Mouse (Mus musculus): ENCODE data around the gene Prr15.

The Prr15 gene

GRCm38 (mm10) chr6:54332203-54332602 lies 6.6 kb downstream of the Prr15 start:
- no peak for DNase-seq

GRCm38 (mm10) chr6:54333116-54333651 lies 7.5 kb downstream of the Prr15 start:
- DNase-seq, result peak; percentile 21 to 50

GRCm38 (mm10) chr6:54333652-54334396 lies 8.2 kb downstream of the Prr15 start:
- peak; percentile 46 to 82 for DNase-seq

GRCm38 (mm10) chr6:54337321-54337720 lies 11.7 kb downstream of the Prr15 start:
- no peak for DNase-seq

- no peak for DNase-seq
Observed at GRCm38 (mm10) chr6:54341133-54341532, 15.5 kb downstream of the Prr15 start.

- no peak for DNase-seq
Observed at GRCm38 (mm10) chr6:54342223-54342622, 16.6 kb downstream of the Prr15 start.

- peak in 1 of 2 experiments; percentile 19 for DNase-seq
Observed at GRCm38 (mm10) chr6:54351860-54352259, 26.2 kb downstream of the Prr15 start.

- peak; percentile 49 to 71 for DNase-seq
Observed at GRCm38 (mm10) chr6:54352931-54353690, 27.5 kb downstream of the Prr15 start.

- DNase-seq, result peak in 1 of 2 experiments; percentile 42
Observed at GRCm38 (mm10) chr6:54353698-54354097, 28.1 kb downstream of the Prr15 start.

GRCm38 (mm10) chr6:54355626-54356025 lies 30.0 kb downstream of the Prr15 start:
- DNase-seq, result no peak

GRCm38 (mm10) chr6:54362526-54363324 lies 37.1 kb downstream of the Prr15 start:
- peak in 1 of 2 experiments; percentile 33 for DNase-seq

- DNase-seq, result no peak
Observed at GRCm38 (mm10) chr6:54364406-54365136, 38.9 kb downstream of the Prr15 start.

- no peak for DNase-seq
Observed at GRCm38 (mm10) chr6:54366607-54367006, 41.0 kb downstream of the Prr15 start.

GRCm38 (mm10) chr6:54368071-54368470 lies 42.4 kb downstream of the Prr15 start:
- DNase-seq, result peak; percentile 61 to 64

GRCm38 (mm10) chr6:54369913-54370542 lies 44.4 kb downstream of the Prr15 start:
- DNase-seq, result no peak

- DNase-seq, result no peak
Observed at GRCm38 (mm10) chr6:54371874-54372273, 46.2 kb downstream of the Prr15 start.

GRCm38 (mm10) chr6:54379356-54379755 lies 53.7 kb downstream of the Prr15 start:
- no peak for DNase-seq

All from kidney, postnatal 25 days (tissue).